Mouse (Mus musculus) kidney, embryonic 15.5 days (tissue): ENCODE data around the gene Tmem262. TPM values are rescaled to one million over a fixed set of nuclear protein-coding genes. Genes with fewer than 3 reads are reported as not detected.

Experiments
- ATAC-seq: fragments of 200-750 bp; cut with Nextera tagmentation; replicated peaks from 2 replicates; pipeline ENCODE4 v1.8.0; 2017; ENCODE audit warnings: moderate TSS enrichment; ENCODE audit not compliant: low FRiP score
- H3K27ac ChIP-seq: fragments of 300-500 bp; sonication (generic); 2 replicates; pipeline ENCODE4 v1.5.1; 2015; ENCODE audit warnings: mild to moderate bottlenecking, inconsistent platforms
- H3K27me3 ChIP-seq: fragments of 300-500 bp; sonication (generic); 2 replicates; pipeline ENCODE4 v1.6.1; 2015; ENCODE audit warnings: inconsistent platforms
- H3K36me3 ChIP-seq: fragments of 300-500 bp; sonication (generic); 2 replicates; pipeline ENCODE4 v1.6.1; 2015; ENCODE audit warnings: inconsistent platforms
- H3K4me1 ChIP-seq: fragments of 300-500 bp; sonication (generic); 2 replicates; pipeline ENCODE4 v1.6.1; 2015; ENCODE audit warnings: inconsistent platforms
- H3K4me2 ChIP-seq: fragments of 300-500 bp; sonication (generic); 2 replicates; pipeline ENCODE4 v1.6.1; 2015; ENCODE audit warnings: moderate library complexity, mild to moderate bottlenecking, inconsistent platforms
- H3K4me3 ChIP-seq: fragments of 300-500 bp; sonication (generic); replicated peaks from 2 replicates; pipeline ENCODE4 v1.5.1; 2015; ENCODE audit warnings: mild to moderate bottlenecking, inconsistent platforms
- H3K9ac ChIP-seq: fragments of 300-500 bp; sonication (generic); 2 replicates; pipeline ENCODE4 v1.6.1; 2015; ENCODE audit warnings: mild to moderate bottlenecking, inconsistent platforms
- H3K9me3 ChIP-seq: fragments of 300-500 bp; sonication (generic); replicated peaks from 2 replicates; pipeline ENCODE4 v1.6.1; 2016; ENCODE audit warnings: inconsistent platforms
- WGBS: fragments of 180-500 bp; shearing (Covaris S2); methylation state at CpG from one replicate; pipeline ENCODE4 v1.1.7; 2015; ENCODE audit warnings: mixed read lengths; 5-methylcytosine and 5-hydroxymethylcytosine counted together
- polyA plus RNA-seq: library from polyadenylated mRNA; unstranded; fragments of >200 nt; fragmentation: Nextera tagmentation; extraction: Ambion mirVana; gene quantifications from 2 replicates; pipeline ENCODE4 v1.2.1, GENCODE M21; 2015

Gene Tmem262
- polyA plus RNA-seq, 1 experiment from 2014 or later, result not detected

DNA sequence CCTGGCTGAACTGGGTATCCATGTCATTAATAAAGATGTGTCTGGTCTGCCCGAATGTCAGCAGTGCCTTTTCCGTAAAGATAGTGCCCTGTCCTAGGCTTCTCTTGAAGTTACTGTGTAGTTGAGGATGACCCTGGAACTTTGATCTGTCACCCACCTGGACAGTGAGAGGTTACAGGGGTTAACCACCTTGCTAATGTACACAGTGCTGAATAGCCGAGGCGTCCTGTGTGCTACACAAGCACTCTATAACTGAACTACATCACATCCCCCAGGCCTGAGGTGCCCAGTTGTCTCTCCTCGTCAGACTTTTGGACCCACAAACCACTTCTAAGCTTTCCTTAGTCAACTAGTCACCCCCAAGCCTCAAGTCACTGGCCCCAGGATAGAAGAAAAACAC lies 17.4 kb upstream of the Tmem262 start:
- Histone ChIP-seq H3K27me3 (no peaks in the 10 kb centered on the region), H3K4me2 (peak overlapping the region; percentile 98), H3K9me3 (no peaks in the 10 kb centered on the region), H3K9ac (peak overlapping the region; percentile 94), H3K4me1 (peaks cover 52% of the 10 kb centered on the region), H3K36me3 (peaks cover 19% of the 10 kb centered on the region), H3K27ac (peak overlapping the region; percentile 95; the same call in 1 of the 2 replicates), H3K4me3 (peak overlapping the region; percentile 80)
- 47% methylated on average over 5 of the region's 5 CpGs for WGBS
- no peak for ATAC-seq

DNA sequence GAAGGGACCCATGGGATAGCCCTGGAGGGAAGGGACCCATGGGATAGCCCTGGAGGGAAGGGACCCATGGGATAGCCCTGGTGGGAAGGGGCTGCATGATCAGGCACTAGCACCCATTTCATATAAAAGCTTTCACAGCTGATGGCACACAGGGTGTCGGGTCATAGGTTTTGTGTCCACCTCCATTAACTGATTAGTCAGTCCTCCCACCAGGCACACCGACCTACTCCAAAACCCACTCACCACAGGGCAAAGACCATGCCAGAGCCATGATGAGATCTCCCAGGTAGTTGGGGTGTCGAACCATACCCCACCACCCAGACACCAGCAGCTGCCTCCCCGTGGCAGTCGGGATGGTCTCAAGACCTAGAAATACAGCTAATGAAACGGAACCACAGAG lies 16.8 kb upstream of the Tmem262 start:
- no peak overlapping the region for H3K9ac ChIP-seq
- no peak for ATAC-seq
- WGBS, result 90% methylated on average over 6 of the region's 6 CpGs
- peaks cover 19% of the 10 kb centered on the region for H3K36me3 ChIP-seq
- peak overlapping the region; percentile 98 for H3K4me2 ChIP-seq
- H3K4me1 ChIP-seq, result peaks cover 58% of the 10 kb centered on the region
- H3K9me3 ChIP-seq, result no peaks in the 10 kb centered on the region
- no peak overlapping the region for H3K27ac ChIP-seq
- no peak overlapping the region; the same call in 1 of the 2 replicates for H3K4me3 ChIP-seq
- no peaks in the 10 kb centered on the region for H3K27me3 ChIP-seq

DNA sequence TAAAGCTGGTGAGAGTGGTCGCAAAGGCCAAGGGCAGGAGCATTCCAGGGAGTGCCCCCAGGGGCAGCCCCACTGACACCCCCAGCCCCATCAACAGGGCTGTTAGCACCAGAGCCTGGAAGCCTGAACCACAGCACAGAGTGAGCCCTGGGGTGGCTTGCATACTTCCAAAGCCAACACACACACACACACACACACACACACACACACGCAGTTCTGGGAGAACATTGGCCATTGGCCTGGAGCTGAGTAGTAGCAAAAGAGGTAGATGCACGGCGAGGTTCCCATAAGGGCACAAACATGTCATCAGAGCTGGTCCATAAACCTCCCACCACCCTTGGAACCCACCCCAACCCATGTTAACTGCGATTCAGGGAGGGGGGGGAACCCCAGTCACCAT lies 13.3 kb upstream of the Tmem262 start:
- ATAC-seq, result no peak
- WGBS, result 35% methylated on average over 5 of the region's 5 CpGs

DNA sequence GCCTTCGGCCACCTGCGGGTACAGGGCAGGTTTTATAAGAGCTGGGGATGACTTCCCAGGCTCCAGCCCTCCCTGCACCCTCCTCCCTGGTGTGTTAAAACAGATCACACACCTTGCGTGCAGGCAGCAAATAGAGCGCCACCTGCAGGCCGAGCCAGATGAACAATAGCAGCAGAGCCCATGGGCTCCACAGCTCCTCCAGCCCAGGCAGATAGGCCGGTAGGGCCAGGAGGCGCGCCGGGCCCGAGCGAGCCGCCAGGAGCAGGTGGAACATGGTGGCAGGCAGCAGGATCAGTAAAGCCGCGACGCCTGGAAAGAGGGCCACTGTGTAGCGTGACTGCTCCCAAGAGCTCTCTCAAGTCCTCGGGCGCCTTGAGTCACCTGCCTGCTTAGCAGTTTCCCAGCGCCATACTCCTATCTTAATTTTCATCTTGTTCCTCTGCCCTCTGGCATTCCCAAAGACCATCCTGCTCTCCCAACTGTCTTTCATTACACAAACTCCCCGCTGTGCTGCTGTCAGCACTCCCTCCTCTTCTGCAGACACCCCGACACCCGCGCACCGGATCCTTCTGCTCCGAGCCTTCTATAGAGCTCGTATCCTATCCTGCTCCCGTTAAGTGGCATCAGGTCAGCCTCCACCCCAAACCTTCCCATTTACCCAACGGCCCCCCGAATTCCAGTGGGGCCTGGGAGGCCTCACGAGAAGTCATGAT lies 12.7 kb upstream of the Tmem262 start:
- Histone ChIP-seq H3K4me1 (peaks cover 43% of the 10 kb centered on the region), H3K27me3 (no peaks in the 10 kb centered on the region), H3K9ac (peak overlapping the region; percentile 61), H3K4me3 (peak overlapping the region; percentile 52), H3K27ac (peak overlapping the region; percentile 88), H3K4me2 (peak overlapping the region; percentile 95), H3K9me3 (no peaks in the 10 kb centered on the region), H3K36me3 (peaks cover 33% of the 10 kb centered on the region)
- WGBS, result under 1% methylated on average over 30 of the region's 30 CpGs
- peak; percentile 66 for ATAC-seq

More for the DNA sequence above, 13.3 kb upstream of the Tmem262 start:
- peaks cover 49% of the 10 kb centered on the region for H3K4me1 ChIP-seq
- peak overlapping the region; percentile 61 for H3K9ac ChIP-seq
- peak overlapping the region; percentile 88 for H3K27ac ChIP-seq
- H3K9me3 ChIP-seq, result no peaks in the 10 kb centered on the region
- no peaks in the 10 kb centered on the region for H3K27me3 ChIP-seq
- peak overlapping the region; percentile 95 for H3K4me2 ChIP-seq
- H3K36me3 ChIP-seq, result peaks cover 31% of the 10 kb centered on the region
- H3K4me3 ChIP-seq, result peak overlapping the region; percentile 52

DNA sequence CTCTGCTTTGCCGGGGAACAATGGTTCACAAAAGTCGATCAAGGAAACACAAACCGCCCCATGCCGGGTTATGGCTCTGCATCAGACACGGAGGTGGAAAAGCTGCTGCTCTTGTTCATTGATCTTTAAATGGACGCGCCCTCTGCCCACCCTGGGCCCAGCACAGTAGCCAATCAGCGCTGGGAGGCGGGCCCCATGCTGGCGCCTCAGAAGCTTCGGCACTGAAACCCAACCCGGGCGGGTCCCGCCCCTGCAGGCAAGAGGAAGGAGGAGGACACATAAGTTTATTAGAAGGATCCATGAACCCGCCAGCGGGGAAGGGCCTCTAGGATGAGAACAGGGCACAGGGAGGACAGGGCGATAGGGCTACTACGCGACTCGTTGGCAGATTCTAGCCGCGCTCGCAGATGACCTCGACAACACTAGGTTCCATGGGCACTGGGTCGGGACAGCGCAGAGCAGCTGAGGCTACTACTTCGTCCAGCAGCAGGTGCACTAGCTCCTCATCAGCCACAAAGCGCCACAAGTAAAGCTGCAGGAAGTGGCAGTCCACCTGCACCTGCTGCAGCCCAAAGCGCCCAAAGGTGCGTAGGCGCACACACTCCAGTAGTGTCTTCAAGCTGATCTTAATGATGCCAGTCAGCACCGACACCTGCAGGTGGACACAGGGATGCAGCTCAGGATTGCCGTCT lies 12.0 kb upstream of the Tmem262 start, which contains the start of gene Tm7sf2:
Gene Tm7sf2, minus strand, starts transcription at position 650 of the 692 bp plus-strand sequence.
- peaks cover 36% of the 10 kb centered on the region for H3K4me1 ChIP-seq
- 7% methylated on average over 33 of the region's 33 CpGs for WGBS
- peak; percentile 95 for ATAC-seq

DNA sequence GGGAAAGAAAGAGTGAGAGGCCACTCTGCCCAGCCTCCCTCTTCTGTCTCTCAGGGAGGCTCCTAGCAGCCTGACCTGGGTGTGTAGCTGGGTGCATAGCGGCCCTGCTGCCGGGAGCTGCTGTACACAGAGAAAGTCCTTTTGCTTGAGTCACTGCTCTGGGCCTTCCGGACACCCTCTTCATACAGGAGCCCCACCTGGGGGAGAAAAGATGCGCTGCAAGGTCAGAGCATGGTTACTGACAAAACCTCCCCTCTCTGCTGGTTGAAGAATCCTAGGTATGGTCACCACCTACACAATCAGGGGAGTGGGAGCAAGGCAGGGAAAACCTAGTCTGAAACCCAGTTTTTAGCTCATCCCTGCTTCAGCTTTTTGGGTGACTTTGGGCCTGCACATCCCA lies 10.9 kb upstream of the Tmem262 start:
- H3K9me3 ChIP-seq, result no peaks in the 10 kb centered on the region
- no peak overlapping the region for H3K9ac ChIP-seq
- H3K4me1 ChIP-seq, result peaks cover 29% of the 10 kb centered on the region
- no peak overlapping the region for H3K4me2 ChIP-seq
- WGBS, result 77% methylated on average over 4 of the region's 4 CpGs
- peaks cover 47% of the 10 kb centered on the region for H3K36me3 ChIP-seq
- no peak for ATAC-seq
- no peak overlapping the region for H3K27ac ChIP-seq
- H3K4me3 ChIP-seq, result no peak overlapping the region
- H3K27me3 ChIP-seq, result no peaks in the 10 kb centered on the region

More for the DNA sequence above, 12.0 kb upstream of the Tmem262 start, which contains the start of gene Tm7sf2:
- Histone ChIP-seq H3K4me3 (peak within 1 kb of the TSS; percentile 52), H3K9ac (peak within 1 kb of the TSS; percentile 61), H3K36me3 (peaks cover 37% of the 10 kb centered on the region), H3K27ac (peak within 1 kb of the TSS; percentile 88), H3K4me2 (peak within 1 kb of the TSS; percentile 95), H3K9me3 (no peaks in the 10 kb centered on the region), H3K27me3 (no peaks in the 10 kb centered on the region)

DNA sequence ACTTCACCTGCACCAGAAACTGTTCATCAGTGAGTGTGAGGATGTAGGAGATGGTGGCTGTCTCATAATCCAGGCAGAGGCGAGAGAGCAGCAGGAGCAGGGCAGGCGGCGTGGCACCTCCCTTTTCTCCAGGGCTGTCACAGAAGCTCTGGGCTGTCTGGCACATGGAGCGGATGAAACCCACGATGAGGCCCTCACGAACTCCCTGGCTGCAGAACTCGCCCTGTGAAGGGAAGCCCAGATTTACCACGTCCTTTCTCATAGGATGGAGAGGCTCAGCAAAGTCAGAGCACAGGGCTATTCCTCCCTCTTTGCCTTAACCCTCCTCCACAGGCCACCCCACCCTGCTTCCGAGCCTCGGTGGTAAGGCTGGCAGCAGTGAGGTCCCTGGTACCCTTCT lies 10.0 kb upstream of the Tmem262 start:
- H3K27ac ChIP-seq, result no peak overlapping the region
- no peaks in the 10 kb centered on the region for H3K9me3 ChIP-seq
- no peak overlapping the region for H3K9ac ChIP-seq
- peaks cover 31% of the 10 kb centered on the region for H3K4me1 ChIP-seq
- 89% methylated on average over 10 of the region's 10 CpGs for WGBS
- no peak for ATAC-seq
- no peaks in the 10 kb centered on the region for H3K27me3 ChIP-seq
- no peak overlapping the region for H3K4me3 ChIP-seq
- peaks cover 55% of the 10 kb centered on the region for H3K36me3 ChIP-seq
- no peak overlapping the region for H3K4me2 ChIP-seq

DNA sequence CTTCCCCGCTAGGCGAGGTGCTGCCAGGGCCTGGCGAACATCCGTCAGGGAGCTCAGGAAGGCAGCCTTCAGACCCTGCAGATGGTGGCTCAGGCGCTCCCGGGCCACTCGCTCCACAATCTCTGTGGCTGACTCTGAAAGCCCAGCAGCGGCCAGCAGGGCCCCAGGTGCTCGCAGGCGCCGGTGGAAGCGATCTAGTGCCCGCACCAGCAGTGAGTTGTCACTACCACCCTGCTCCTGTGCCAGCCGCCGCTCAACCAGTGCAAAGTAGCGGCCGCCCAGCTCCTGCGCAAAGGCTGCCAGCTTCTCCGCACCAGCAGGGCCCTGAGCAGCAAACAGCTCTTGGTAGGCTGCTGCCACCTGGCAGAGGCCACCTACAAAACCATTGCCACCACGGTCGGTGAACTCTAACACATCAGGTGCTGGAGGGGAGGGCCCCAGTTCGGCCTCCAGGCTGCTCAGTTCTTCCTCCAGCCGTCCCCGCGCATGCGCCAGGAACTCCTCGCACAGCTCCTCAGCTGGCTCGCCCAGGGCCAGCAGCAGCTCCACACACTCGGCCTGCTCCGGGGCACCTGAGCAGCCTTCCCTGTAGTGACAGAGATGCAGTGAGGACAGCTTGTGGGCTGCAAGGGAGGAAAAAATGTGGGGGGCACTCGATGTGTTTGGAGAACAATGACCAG lies 9.1 kb upstream of the Tmem262 start:
- H3K4me2 ChIP-seq, result no peak overlapping the region
- no peaks in the 10 kb centered on the region for H3K9me3 ChIP-seq
- no peaks in the 10 kb centered on the region for H3K27me3 ChIP-seq
- H3K27ac ChIP-seq, result no peak overlapping the region
- no peak for ATAC-seq
- peaks cover 40% of the 10 kb centered on the region for H3K4me1 ChIP-seq
- H3K36me3 ChIP-seq, result peaks cover 60% of the 10 kb centered on the region
- H3K4me3 ChIP-seq, result no peak overlapping the region
- no peak overlapping the region for H3K9ac ChIP-seq
- 90% methylated on average over 31 of the region's 31 CpGs for WGBS

DNA sequence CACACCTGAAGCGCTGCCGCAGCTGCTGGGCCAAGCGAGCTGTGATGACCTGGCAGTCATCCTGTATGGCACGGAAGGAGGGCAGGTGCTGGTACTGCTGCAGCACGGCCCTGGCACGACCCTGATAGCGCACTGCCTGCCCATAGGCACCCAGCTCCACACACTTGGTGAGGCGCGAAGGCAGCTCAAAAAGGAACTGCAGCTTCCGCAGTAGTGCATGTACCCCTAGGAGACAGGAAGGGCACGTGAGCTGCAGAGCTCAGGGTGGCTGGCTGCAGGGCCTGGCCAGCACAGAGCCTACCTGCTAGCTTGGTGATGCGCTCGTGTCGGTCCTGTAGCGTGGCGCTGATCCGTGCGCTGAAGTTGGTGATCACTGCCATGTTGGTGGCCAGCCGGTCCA lies 8.6 kb upstream of the Tmem262 start:
- Histone ChIP-seq H3K4me3 (no peak overlapping the region), H3K4me2 (no peak overlapping the region), H3K9ac (no peak overlapping the region), H3K27ac (no peak overlapping the region), H3K36me3 (peaks cover 60% of the 10 kb centered on the region), H3K9me3 (no peaks in the 10 kb centered on the region), H3K4me1 (peaks cover 40% of the 10 kb centered on the region), H3K27me3 (no peaks in the 10 kb centered on the region)
- 93% methylated on average over 19 of the region's 19 CpGs for WGBS
- no peak for ATAC-seq

DNA sequence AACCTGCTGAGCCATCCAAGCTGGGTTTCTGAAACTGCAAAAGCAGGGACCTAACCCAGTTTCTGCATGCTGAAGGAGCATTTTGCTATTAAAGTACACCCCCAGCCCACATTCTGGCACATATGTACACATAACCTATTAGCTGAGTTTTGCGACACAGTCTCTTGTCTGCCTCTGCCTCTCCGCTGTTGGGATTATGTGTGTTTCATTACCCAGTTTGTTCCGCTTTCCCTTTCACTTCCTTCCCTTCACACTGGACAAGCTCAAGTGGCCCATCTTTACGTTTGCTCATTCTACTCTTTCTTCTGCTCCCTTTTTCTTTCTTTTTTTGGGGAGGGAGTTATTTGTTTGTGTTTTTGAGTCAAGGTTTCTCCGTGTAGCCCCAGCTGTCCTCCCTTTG lies 5.9 kb upstream of the Tmem262 start:
- Histone ChIP-seq H3K4me2 (no peak overlapping the region), H3K9me3 (no peaks in the 10 kb centered on the region), H3K36me3 (peaks cover 56% of the 10 kb centered on the region), H3K4me1 (peaks cover 30% of the 10 kb centered on the region), H3K27ac (no peak overlapping the region), H3K27me3 (no peaks in the 10 kb centered on the region), H3K4me3 (no peak overlapping the region), H3K9ac (no peak overlapping the region)
- WGBS, result 87% methylated on average over 5 of the region's 5 CpGs
- ATAC-seq, result no peak

DNA sequence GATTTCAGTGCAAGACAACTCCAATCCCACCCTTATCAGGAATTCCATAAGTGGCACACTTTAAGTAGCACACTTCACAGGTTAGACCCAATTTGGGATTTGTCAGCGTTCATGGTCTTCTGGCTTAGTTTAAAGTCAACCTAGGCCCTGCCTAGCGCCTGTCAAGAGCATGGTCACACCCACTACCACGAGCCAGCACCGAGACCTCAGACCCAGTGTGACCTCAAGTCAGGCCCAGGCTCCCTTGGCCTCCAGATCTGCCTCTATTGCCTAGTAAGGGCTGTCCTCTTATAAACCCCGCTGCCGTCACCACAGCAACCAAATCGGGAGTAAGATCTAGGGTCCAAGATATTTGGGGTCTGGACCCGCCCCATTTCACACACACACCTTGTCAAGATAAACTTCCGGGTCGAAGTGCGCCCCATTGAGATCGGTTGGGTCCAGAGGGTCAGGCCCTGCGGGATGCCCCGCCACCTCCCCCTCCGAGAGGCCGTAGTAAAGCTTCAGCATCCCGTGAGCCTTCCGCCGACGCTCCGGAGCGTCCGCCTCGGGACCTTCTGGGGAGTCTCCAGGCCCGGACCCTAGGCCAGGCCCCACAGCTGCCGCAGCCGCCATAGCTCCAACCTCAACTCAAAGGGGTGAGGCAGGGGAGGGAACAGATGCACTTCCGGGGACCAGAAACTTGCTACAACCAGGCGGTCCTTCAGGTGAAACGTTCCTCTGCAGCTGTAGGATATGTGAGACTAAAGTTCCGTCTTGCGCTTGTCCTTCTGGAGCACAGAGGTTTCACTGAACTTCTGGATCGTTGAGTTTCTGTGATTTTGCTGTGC lies 3.1 kb upstream of the Tmem262 start, which contains the start of gene Vps51:
Gene Vps51, minus strand, starts transcription at position 668 of the 830 bp plus-strand sequence.
- Histone ChIP-seq H3K9ac (peak within 1 kb of the TSS; percentile 80), H3K4me3 (peak within 1 kb of the TSS; percentile 94)

More for the DNA sequence above, 3.1 kb upstream of the Tmem262 start, which contains the start of gene Vps51:
- Histone ChIP-seq H3K36me3 (peaks cover 53% of the 10 kb centered on the region), H3K4me1 (peaks cover 30% of the 10 kb centered on the region), H3K27ac (peak within 1 kb of the TSS; percentile 92), H3K9me3 (no peaks in the 10 kb centered on the region), H3K4me2 (peak within 1 kb of the TSS; percentile 92), H3K27me3 (no peaks in the 10 kb centered on the region)
- peak; percentile 80 for ATAC-seq
- WGBS, result under 1% methylated on average over 33 of the region's 33 CpGs
